Mouse (Mus musculus): ENCODE data around the gene Cnksr3. TPM values are rescaled to one million over a fixed set of nuclear protein-coding genes. Genes with fewer than 3 reads are reported as not detected.

The Cnksr3 gene
- polyA plus RNA-seq, 1 experiment from 2014 or later: 1.4 TPM

- no peaks in the 10 kb centered on the region for H3K9me3 ChIP-seq (replicated peaks; ENCODE audit: control insufficient read depth, low read length, poor library complexity, severe bottlenecking)
- no peaks in the 10 kb centered on the region for H3K27me3 ChIP-seq (ENCODE audit: control insufficient read depth, insufficient read depth, low read depth, low read length)
- no peak for ATAC-seq
- H3K4me3 ChIP-seq (ENCODE audit: low read depth, low read length): no peak overlapping the region
- no peaks in the 10 kb centered on the region for H3K36me3 ChIP-seq (ENCODE audit: control insufficient read depth, insufficient read depth, low read length)
- WGBS: 63% methylated on average over 13 of the region's 13 CpGs
- H3K9ac ChIP-seq (ENCODE audit: low read depth, low read length): no peak overlapping the region
- no peak overlapping the region for H3K4me2 ChIP-seq (ENCODE audit: low read length)
- H3K4me1 ChIP-seq (ENCODE audit: control insufficient read depth, insufficient read depth, low read length): no peaks in the 10 kb centered on the region
- no peak overlapping the region for H3K27ac ChIP-seq (ENCODE audit: low read length)
Measured at GRCm38 (mm10) chr10:7144081-7144783, 67.8 kb downstream of the Cnksr3 start.

DNA sequence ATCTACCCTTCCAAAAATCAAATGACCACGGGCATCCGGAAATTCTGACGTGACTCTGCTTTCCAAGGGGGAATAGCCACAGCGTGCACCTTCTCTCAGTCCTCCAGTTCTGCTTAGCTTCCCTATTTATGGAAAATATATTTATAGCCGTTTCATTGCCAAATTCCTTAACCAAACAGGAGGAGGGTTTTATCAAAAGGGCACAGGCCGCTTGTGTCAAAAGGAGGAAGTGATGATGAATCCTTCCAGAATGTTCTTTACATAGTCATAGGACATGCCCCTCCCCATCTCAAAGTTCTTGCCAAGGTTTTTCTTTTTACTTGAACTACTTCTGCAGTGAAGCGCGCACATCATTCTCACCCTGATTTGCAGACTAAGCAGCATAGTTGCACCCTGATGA, 69.8 kb downstream of the Cnksr3 start:
- 95% methylated on average over 8 of the region's 8 CpGs for WGBS
- Histone ChIP-seq H3K4me3 (ENCODE audit: low read depth, low read length) (no peak overlapping the region), H3K27me3 (ENCODE audit: control insufficient read depth, insufficient read depth, low read depth, low read length) (no peaks in the 10 kb centered on the region), H3K27ac (ENCODE audit: low read length) (no peak overlapping the region), H3K4me2 (ENCODE audit: low read length) (no peak overlapping the region), H3K9me3 (replicated peaks; ENCODE audit: control insufficient read depth, low read length, poor library complexity, severe bottlenecking) (no peaks in the 10 kb centered on the region), H3K36me3 (ENCODE audit: control insufficient read depth, insufficient read depth, low read length) (no peaks in the 10 kb centered on the region), H3K9ac (ENCODE audit: low read depth, low read length) (no peak overlapping the region), H3K4me1 (ENCODE audit: control insufficient read depth, insufficient read depth, low read length) (no peaks in the 10 kb centered on the region)
- ATAC-seq: no peak

- no peak overlapping the region for H3K27ac ChIP-seq (ENCODE audit: low read length)
- WGBS: 90% methylated on average over 6 of the region's 6 CpGs
- no peaks in the 10 kb centered on the region for H3K27me3 ChIP-seq (ENCODE audit: control insufficient read depth, insufficient read depth, low read depth, low read length)
- ATAC-seq: no peak
- H3K4me3 ChIP-seq (ENCODE audit: low read depth, low read length): no peak overlapping the region
- H3K36me3 ChIP-seq (ENCODE audit: control insufficient read depth, insufficient read depth, low read length): no peaks in the 10 kb centered on the region
- no peak overlapping the region for H3K9ac ChIP-seq (ENCODE audit: low read depth, low read length)
- no peaks in the 10 kb centered on the region for H3K9me3 ChIP-seq (replicated peaks; ENCODE audit: control insufficient read depth, low read length, poor library complexity, severe bottlenecking)
- no peaks in the 10 kb centered on the region for H3K4me1 ChIP-seq (ENCODE audit: control insufficient read depth, insufficient read depth, low read length)
- no peak overlapping the region for H3K4me2 ChIP-seq (ENCODE audit: low read length)
Measured at GRCm38 (mm10) chr10:7140282-7140681, 71.8 kb downstream of the Cnksr3 start.

GRCm38 (mm10) chr10:7138049-7138448, 74.0 kb downstream of the Cnksr3 start:
- H3K4me1 ChIP-seq (ENCODE audit: control insufficient read depth, insufficient read depth, low read length): no peaks in the 10 kb centered on the region
- no peaks in the 10 kb centered on the region for H3K36me3 ChIP-seq (ENCODE audit: control insufficient read depth, insufficient read depth, low read length)
- H3K27me3 ChIP-seq (ENCODE audit: control insufficient read depth, insufficient read depth, low read depth, low read length): no peaks in the 10 kb centered on the region
- H3K4me2 ChIP-seq (ENCODE audit: low read length): no peak overlapping the region
- no peak overlapping the region for H3K9ac ChIP-seq (ENCODE audit: low read depth, low read length)
- ATAC-seq: no peak
- no peaks in the 10 kb centered on the region for H3K9me3 ChIP-seq (replicated peaks; ENCODE audit: control insufficient read depth, low read length, poor library complexity, severe bottlenecking)
- no peak overlapping the region for H3K27ac ChIP-seq (ENCODE audit: low read length)
- H3K4me3 ChIP-seq (ENCODE audit: low read depth, low read length): no peak overlapping the region
- 82% methylated on average over 12 of the region's 12 CpGs for WGBS

DNA sequence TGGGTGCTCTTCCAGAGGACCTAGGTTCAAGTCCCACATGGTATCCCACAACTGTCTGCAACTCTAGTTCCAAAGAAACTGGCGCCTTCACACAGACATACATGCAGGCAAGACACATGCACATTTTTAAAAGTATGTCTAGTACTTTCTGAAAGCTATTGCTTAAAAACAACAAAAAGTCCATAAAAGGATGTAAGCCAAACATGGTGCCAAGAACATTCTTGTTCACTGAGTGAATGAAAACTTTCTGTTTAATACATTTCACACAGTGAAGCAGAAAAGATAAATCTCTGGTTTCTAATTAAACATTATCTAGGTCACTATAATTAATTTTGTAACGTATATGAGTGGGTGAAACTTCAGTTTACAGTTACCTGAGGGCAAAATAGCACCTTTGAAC, 76.3 kb downstream of the Cnksr3 start:
- no peak for ATAC-seq
- Histone ChIP-seq H3K9me3 (replicated peaks; ENCODE audit: control insufficient read depth, low read length, poor library complexity, severe bottlenecking) (no peaks in the 10 kb centered on the region), H3K4me2 (ENCODE audit: low read length) (no peak overlapping the region), H3K4me3 (ENCODE audit: low read depth, low read length) (no peak overlapping the region), H3K36me3 (ENCODE audit: control insufficient read depth, insufficient read depth, low read length) (no peaks in the 10 kb centered on the region), H3K4me1 (ENCODE audit: control insufficient read depth, insufficient read depth, low read length) (no peaks in the 10 kb centered on the region), H3K27me3 (ENCODE audit: control insufficient read depth, insufficient read depth, low read depth, low read length) (no peaks in the 10 kb centered on the region), H3K9ac (ENCODE audit: low read depth, low read length) (no peak overlapping the region), H3K27ac (ENCODE audit: low read length) (no peak overlapping the region)
- 93% methylated on average over 2 of the region's 2 CpGs for WGBS

DNA sequence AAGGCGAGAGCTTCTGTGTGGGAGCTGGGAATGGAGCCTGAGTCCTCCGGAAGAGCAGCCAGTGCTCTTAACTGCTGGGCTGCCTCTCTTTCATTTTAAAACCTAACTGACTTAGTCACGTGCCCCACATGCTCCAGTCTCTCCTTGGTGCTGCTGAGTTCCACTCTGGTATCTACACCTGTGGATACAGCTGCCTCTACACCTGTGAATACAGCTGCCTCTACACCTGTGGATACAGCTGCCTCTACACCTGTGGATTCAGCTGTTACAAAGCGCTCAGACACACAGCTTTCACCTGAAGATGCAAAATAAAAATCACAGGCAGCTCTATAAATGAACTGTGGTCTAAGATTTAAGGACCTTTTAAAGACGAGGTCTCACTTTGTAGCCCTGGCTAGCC, 79.0 kb downstream of the Cnksr3 start:
- Histone ChIP-seq H3K4me2 (ENCODE audit: low read length) (no peak overlapping the region), H3K9ac (ENCODE audit: low read depth, low read length) (no peak overlapping the region), H3K4me3 (ENCODE audit: low read depth, low read length) (no peak overlapping the region), H3K36me3 (ENCODE audit: control insufficient read depth, insufficient read depth, low read length) (no peaks in the 10 kb centered on the region), H3K27me3 (ENCODE audit: control insufficient read depth, insufficient read depth, low read depth, low read length) (no peaks in the 10 kb centered on the region), H3K4me1 (ENCODE audit: control insufficient read depth, insufficient read depth, low read length) (no peaks in the 10 kb centered on the region), H3K9me3 (replicated peaks; ENCODE audit: control insufficient read depth, low read length, poor library complexity, severe bottlenecking) (no peaks in the 10 kb centered on the region), H3K27ac (ENCODE audit: low read length) (no peak overlapping the region)
- no peak for ATAC-seq
- WGBS: 94% methylated on average over 5 of the region's 5 CpGs

DNA sequence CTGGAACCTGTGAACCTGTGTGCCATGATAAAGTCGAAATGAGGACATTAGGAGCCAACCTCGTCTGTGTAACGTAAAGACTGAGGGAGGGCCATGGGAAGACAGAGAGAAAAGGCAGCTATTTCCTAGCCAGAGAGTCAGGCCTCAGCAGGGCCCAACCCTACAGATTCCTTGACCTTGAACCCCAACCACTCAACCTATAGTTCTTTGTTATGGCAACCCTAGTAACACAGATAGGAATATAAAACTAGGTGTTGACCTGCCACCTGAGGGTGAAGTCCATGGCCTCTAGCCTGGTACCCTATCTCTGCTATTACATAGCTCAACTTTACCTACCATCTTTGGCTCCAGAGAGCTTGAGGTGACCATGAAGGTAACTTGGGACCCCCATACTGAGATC, 80.6 kb downstream of the Cnksr3 start:
- Histone ChIP-seq H3K4me1 (ENCODE audit: control insufficient read depth, insufficient read depth, low read length) (no peaks in the 10 kb centered on the region), H3K27me3 (ENCODE audit: control insufficient read depth, insufficient read depth, low read depth, low read length) (no peaks in the 10 kb centered on the region), H3K4me2 (ENCODE audit: low read length) (no peak overlapping the region), H3K9ac (ENCODE audit: low read depth, low read length) (no peak overlapping the region), H3K36me3 (ENCODE audit: control insufficient read depth, insufficient read depth, low read length) (no peaks in the 10 kb centered on the region), H3K4me3 (ENCODE audit: low read depth, low read length) (no peak overlapping the region), H3K9me3 (replicated peaks; ENCODE audit: control insufficient read depth, low read length, poor library complexity, severe bottlenecking) (no peaks in the 10 kb centered on the region), H3K27ac (ENCODE audit: low read length) (no peak overlapping the region)
- no peak for ATAC-seq
- 95% methylated on average over 3 of the region's 3 CpGs for WGBS

DNA sequence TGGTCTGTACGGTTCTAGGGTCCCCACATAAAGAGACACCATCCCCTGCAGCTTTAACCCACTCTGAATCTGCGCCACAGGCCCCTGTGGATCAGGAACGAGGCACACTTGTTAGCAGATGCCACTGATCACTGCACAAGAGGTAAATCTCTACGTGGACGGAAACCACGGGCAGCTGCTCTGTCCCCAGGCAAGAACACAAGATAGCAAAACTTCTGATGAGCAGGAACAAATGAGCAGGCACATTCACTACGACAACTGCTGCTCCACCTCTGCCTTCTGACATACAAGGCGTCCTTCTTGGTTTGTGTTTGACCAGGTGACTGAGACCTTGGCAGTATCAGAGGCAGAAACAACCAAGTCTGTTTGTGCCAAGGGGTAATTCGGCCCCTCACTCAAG, 84.2 kb downstream of the Cnksr3 start:
- WGBS: 92% methylated on average over 9 of the region's 9 CpGs
- Histone ChIP-seq H3K4me2 (ENCODE audit: low read length) (no peak overlapping the region), H3K4me1 (ENCODE audit: control insufficient read depth, insufficient read depth, low read length) (no peaks in the 10 kb centered on the region), H3K36me3 (ENCODE audit: control insufficient read depth, insufficient read depth, low read length) (no peaks in the 10 kb centered on the region), H3K4me3 (ENCODE audit: low read depth, low read length) (no peak overlapping the region), H3K27me3 (ENCODE audit: control insufficient read depth, insufficient read depth, low read depth, low read length) (no peaks in the 10 kb centered on the region), H3K9ac (ENCODE audit: low read depth, low read length) (no peak overlapping the region), H3K9me3 (replicated peaks; ENCODE audit: control insufficient read depth, low read length, poor library complexity, severe bottlenecking) (no peaks in the 10 kb centered on the region), H3K27ac (ENCODE audit: low read length) (no peak overlapping the region)
- no peak for ATAC-seq

DNA sequence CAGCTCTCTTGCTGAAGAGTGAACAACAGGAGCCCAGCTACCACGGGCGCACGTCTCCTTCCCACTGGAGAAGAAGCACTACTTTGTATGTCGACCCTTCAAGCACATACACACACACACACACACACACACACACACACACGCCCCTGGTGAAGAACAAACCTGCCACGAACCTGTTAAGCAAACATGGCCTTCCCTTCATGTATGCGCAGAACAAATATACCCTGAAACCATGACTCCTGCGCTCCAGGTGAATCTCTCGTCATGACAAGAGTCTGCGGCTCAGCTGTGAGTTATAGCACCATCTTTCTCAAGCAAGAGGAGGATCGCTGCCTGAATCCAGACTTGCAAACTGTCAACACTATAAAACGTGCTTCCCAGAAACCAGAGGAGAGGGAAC, 85.2 kb downstream of the Cnksr3 start:
- no peak overlapping the region for H3K4me2 ChIP-seq (ENCODE audit: low read length)
- no peak for ATAC-seq
- H3K27me3 ChIP-seq (ENCODE audit: control insufficient read depth, insufficient read depth, low read depth, low read length): no peaks in the 10 kb centered on the region
- H3K36me3 ChIP-seq (ENCODE audit: control insufficient read depth, insufficient read depth, low read length): no peaks in the 10 kb centered on the region
- WGBS: 93% methylated on average over 12 of the region's 12 CpGs
- no peaks in the 10 kb centered on the region for H3K4me1 ChIP-seq (ENCODE audit: control insufficient read depth, insufficient read depth, low read length)
- H3K27ac ChIP-seq (ENCODE audit: low read length): no peak overlapping the region
- no peak overlapping the region for H3K9ac ChIP-seq (ENCODE audit: low read depth, low read length)
- no peaks in the 10 kb centered on the region for H3K9me3 ChIP-seq (replicated peaks; ENCODE audit: control insufficient read depth, low read length, poor library complexity, severe bottlenecking)
- no peak overlapping the region for H3K4me3 ChIP-seq (ENCODE audit: low read depth, low read length)

Data from midbrain, embryonic 16.5 days (tissue).